Mouse (Mus musculus) forebrain, embryonic 15.5 days (tissue): ENCODE measurements around the gene Ndst2. TPM values are rescaled to one million over a fixed set of nuclear protein-coding genes. Genes with fewer than 3 reads are reported as not detected.

Experiments
- ATAC-seq: fragments of 200-750 bp; cut with Nextera tagmentation; replicated peaks from 2 replicates; pipeline ENCODE4 v1.8.0; 2017; ENCODE audit warnings: mild to moderate bottlenecking, moderate TSS enrichment, moderate library complexity
- H3K27ac ChIP-seq: fragments of 300-500 bp; sonication (generic); replicated peaks from 2 replicates; pipeline ENCODE4 v1.5.1; 2015; ENCODE audit warnings: mild to moderate bottlenecking, inconsistent platforms
- H3K27me3 ChIP-seq: fragments of 300-500 bp; sonication (generic); 2 replicates; pipeline ENCODE4 v1.6.1; 2015; ENCODE audit warnings: inconsistent platforms
- H3K36me3 ChIP-seq: fragments of 300-500 bp; sonication (generic); 2 replicates; pipeline ENCODE4 v1.6.1; 2015; ENCODE audit warnings: mild to moderate bottlenecking, inconsistent platforms
- H3K4me1 ChIP-seq: fragments of 300-500 bp; sonication (generic); 2 replicates; pipeline ENCODE4 v1.6.1; 2015; ENCODE audit warnings: inconsistent platforms
- H3K4me2 ChIP-seq: fragments of 300-500 bp; sonication (generic); replicated peaks from 2 replicates; pipeline ENCODE4 v1.6.1; 2015; ENCODE audit warnings: mild to moderate bottlenecking, inconsistent platforms
- H3K4me3 ChIP-seq: fragments of 300-500 bp; sonication (generic); 2 replicates; pipeline ENCODE4 v1.5.1; 2015; ENCODE audit warnings: mild to moderate bottlenecking, inconsistent platforms
- H3K9ac ChIP-seq: fragments of 300-500 bp; sonication (generic); replicated peaks from 2 replicates; pipeline ENCODE4 v1.6.1; 2015; ENCODE audit warnings: mild to moderate bottlenecking, inconsistent platforms
- H3K9me3 ChIP-seq: fragments of 300-500 bp; sonication (generic); 2 replicates; pipeline ENCODE4 v1.6.1; 2016; ENCODE audit warnings: inconsistent platforms
- WGBS: fragments of 180-500 bp; shearing (Covaris S2); methylation state at CpG from one replicate; pipeline ENCODE4 v1.1.7; 2015; ENCODE audit warnings: mixed read lengths; 5-methylcytosine and 5-hydroxymethylcytosine counted together
- polyA plus RNA-seq: library from polyadenylated mRNA; unstranded; fragments of >200 nt; fragmentation: Nextera tagmentation; extraction: Ambion mirVana; gene quantifications from 2 replicates; pipeline ENCODE4 v1.2.1, GENCODE M21; 2015

The Ndst2 gene
- polyA plus RNA-seq, 1 experiment from 2014 or later = 15.7 TPM

DNA sequence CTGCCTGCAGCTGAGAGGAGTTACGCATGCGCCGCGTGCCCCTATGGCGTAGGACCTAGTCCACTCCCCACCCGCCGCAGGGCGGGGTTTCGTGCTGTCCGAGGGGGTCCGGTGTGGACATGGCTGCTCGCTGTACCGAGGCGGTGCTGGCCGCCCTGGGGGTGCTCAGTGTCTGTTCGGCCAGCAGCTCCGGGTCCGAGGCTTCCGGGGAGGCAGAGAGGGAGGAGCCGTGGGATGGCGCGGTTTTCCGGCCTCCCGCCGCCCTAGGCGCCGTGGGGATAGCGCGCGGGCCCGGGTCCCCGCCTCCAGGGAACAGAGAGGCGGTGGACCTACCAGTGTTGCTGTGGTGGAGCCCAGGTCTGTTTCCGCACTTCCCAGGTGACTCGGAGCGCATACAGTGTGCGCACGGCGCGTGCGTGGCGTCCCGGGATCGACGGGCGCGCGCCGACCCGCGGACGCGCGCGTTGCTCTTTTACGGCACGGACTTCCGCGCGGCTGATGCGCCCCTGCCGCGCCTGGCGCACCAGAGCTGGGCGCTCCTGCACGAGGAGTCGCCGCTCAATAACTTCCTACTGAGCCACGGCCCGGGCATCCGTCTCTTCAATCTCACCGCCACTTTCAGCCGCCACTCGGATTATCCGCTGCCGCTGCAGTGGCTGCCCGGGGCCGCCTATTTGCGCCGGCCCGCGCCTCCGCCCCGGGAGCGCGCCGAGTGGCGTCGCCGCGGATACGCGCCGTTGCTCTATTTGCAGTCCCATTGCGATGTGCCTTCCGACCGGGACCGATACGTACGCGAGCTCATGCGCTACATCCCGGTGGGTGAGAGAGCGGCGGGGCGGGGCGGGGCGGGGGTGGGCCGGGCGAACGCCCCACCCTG lies 39.2 kb downstream of the Ndst2 start, which contains the start of gene Fut11:
TSS of gene Fut11 (plus strand) at position 85 of the 877 bp plus-strand sequence.
- Histone ChIP-seq H3K4me3 (peak within 1 kb of the TSS; percentile 86), H3K27ac (peak within 1 kb of the TSS; percentile 98), H3K27me3 (no peaks in the 10 kb centered on the region), H3K4me2 (peak within 1 kb of the TSS; percentile 76), H3K9ac (peak within 1 kb of the TSS; percentile 92), H3K36me3 (peaks cover 47% of the 10 kb centered on the region), H3K9me3 (no peaks in the 10 kb centered on the region), H3K4me1 (peaks cover 53% of the 10 kb centered on the region)
- under 1% methylated on average over 111 of the region's 111 CpGs for WGBS
- ATAC-seq = peak; percentile 92

DNA sequence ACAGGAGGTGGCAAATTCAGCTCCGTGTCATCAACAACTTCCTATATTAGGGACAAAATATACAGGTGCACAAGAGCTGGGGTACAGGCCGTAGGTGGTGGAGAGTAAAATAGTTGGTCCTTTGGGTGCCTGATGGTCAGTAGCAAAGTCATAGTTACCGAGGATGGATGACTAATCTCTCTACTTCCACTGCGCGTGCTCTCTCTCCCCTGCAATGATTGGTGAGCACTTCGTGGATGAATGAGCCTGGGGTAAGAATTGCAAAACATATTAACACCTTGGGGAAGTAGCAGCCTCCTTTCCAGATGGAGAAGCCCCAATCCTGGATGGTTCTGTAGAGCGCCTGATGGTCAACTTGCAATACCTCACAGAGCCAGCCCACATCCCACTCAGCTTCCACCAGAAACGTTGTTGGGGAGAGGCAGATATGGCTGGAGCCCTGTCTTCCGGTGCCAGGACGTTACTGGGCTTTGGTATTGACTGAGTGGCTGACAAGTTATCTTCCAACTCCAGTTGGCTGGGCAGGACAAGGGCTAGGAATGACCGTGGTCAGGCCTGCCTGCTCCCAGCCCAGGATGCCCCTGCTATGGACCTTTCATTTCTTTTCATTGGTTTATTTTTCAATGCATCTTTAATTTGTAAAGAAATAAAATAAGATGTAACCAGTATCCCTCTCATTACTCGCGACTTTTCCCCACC lies 40.0 kb downstream of the Ndst2 start:
- WGBS = 49% methylated on average over 13 of the region's 13 CpGs
- no peaks in the 10 kb centered on the region for H3K27me3 ChIP-seq
- H3K4me1 ChIP-seq = peaks cover 46% of the 10 kb centered on the region
- peak overlapping the region; percentile 98 for H3K27ac ChIP-seq
- peak; percentile 11 for ATAC-seq
- H3K9ac ChIP-seq = peak overlapping the region; percentile 92
- peaks cover 52% of the 10 kb centered on the region for H3K36me3 ChIP-seq
- no peaks in the 10 kb centered on the region for H3K9me3 ChIP-seq
- H3K4me3 ChIP-seq = peak overlapping the region; percentile 86
- peak overlapping the region; percentile 76 for H3K4me2 ChIP-seq

DNA sequence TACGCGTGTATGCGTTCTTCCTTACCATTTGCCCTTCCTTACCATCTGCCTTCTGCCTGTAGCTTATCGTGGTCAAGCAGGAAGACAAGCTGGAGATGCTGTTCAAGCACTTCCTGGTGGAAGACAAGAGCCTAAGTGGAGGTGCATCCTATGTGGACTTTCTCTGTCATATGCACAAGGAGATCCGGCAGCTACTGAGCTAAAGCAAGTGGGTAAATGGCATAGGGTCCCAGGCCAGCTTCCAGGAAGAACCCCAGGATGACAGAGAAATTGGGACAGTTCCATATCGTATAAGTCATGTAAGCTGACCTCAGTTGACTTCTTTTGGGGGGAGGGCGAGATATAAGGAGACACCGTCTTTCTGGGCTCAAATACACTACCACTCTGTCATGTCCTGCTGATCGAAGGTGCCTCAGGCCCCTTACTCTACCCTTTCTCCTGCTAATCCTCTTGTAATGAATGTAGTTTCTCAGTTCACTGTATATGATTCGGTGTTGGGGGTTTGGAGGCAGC lies 40.7 kb downstream of the Ndst2 start:
- Histone ChIP-seq H3K4me2 (no peak overlapping the region), H3K9me3 (no peaks in the 10 kb centered on the region), H3K27me3 (no peaks in the 10 kb centered on the region), H3K9ac (no peak overlapping the region), H3K4me3 (no peak overlapping the region), H3K27ac (no peak overlapping the region), H3K4me1 (peaks cover 39% of the 10 kb centered on the region), H3K36me3 (peaks cover 59% of the 10 kb centered on the region)
- no peak for ATAC-seq
- WGBS = 92% methylated on average over 10 of the region's 10 CpGs

DNA sequence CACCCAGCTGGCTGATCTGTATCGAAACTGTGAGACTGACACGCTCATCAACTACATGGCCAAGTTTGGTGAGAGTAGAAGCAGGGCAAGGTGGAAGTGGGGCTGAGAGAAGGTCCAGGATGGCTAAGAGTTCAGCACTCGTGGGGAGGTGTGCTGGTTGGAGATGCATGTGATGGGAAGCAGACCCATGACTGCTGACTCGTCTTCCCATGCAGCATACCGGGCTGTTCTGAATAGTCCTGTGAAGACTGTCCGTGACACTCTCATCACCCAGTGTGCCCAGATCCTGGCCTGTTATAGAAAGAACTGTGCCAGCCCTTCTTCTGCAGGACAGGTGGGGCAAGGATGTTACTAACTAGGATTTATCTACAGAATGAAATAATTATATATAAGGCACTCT lies 42.6 kb downstream of the Ndst2 start:
- H3K9me3 ChIP-seq = no peaks in the 10 kb centered on the region
- peaks cover 75% of the 10 kb centered on the region for H3K36me3 ChIP-seq
- no peak overlapping the region for H3K9ac ChIP-seq
- peaks cover 20% of the 10 kb centered on the region for H3K4me1 ChIP-seq
- WGBS = 94% methylated on average over 6 of the region's 6 CpGs
- H3K27me3 ChIP-seq = no peaks in the 10 kb centered on the region
- no peak overlapping the region for H3K4me2 ChIP-seq
- no peak for ATAC-seq
- H3K4me3 ChIP-seq = no peak overlapping the region
- no peak overlapping the region for H3K27ac ChIP-seq

DNA sequence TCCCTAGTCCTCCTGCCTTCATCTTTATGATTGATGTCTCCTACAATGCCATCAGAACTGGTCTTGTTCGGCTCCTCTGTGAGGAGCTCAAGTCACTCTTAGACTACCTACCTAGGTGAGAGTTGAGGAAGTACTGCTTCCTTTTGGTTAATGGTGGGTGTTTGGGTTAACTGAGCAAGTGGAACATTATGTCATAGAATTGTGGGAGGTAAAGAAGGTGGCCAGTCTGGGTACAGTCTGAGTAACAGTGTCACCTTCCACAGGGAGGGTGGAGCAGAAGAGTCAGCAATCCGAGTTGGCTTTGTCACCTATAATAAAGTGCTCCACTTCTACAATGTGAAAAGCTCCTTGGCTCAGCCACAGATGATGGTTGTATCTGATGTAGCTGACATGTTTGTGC lies 45.4 kb downstream of the Ndst2 start:
- H3K36me3 ChIP-seq = peaks cover 97% of the 10 kb centered on the region
- H3K27ac ChIP-seq = no peak overlapping the region
- H3K9me3 ChIP-seq = no peaks in the 10 kb centered on the region
- no peaks in the 10 kb centered on the region for H3K27me3 ChIP-seq
- no peak overlapping the region for H3K4me3 ChIP-seq
- WGBS = 95% methylated on average over 2 of the region's 2 CpGs
- no peak overlapping the region for H3K9ac ChIP-seq
- no peak overlapping the region for H3K4me2 ChIP-seq
- no peaks in the 10 kb centered on the region; the same call in 1 of the 2 replicates for H3K4me1 ChIP-seq
- ATAC-seq = no peak

DNA sequence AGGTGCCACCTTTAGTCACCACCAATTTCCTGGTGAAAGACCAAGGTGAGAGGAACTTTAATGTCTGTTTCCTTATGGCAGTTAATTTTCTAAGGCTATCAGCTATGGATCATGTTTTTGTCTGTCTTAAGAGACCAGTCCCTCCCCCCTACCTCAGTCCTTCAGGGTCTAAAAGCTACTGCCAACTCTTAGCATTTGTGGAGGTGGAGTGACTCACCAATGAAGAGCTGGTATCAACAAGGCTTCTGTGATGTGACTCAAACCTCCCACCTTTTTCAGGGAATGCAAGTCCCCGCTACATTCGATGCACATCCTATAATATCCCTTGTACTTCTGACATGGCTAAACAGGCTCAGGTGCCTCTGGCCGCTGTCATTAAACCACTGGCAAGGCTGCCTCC lies 47.8 kb downstream of the Ndst2 start:
- H3K4me3 ChIP-seq = no peak overlapping the region
- no peak overlapping the region for H3K9ac ChIP-seq
- 96% methylated on average over 3 of the region's 3 CpGs for WGBS
- H3K27me3 ChIP-seq = no peaks in the 10 kb centered on the region
- H3K36me3 ChIP-seq = peaks cover 98% of the 10 kb centered on the region
- no peaks in the 10 kb centered on the region for H3K9me3 ChIP-seq
- no peaks in the 10 kb centered on the region for H3K4me1 ChIP-seq
- no peak overlapping the region for H3K27ac ChIP-seq
- H3K4me2 ChIP-seq = no peak overlapping the region
- no peak for ATAC-seq

DNA sequence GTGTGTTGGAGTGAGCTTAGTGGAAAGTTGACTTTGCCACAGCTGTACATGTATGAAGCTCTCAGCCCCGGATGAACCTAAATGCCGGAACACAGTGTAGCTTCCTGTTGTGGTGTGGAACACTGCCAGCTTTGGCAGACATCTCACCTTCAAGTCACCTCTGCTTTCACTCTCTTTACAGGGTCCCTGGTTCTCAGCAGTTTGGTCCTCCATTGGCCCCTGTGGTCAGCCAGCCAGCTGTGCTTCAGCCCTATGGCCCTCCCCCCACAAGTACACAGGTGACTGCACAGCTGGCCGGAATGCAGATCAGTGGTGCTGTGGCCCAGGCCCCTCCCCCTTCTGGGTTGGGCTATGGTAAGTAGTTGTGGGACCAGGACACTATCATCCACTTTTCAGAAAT lies 51.9 kb downstream of the Ndst2 start:
- H3K9me3 ChIP-seq = no peaks in the 10 kb centered on the region
- no peaks in the 10 kb centered on the region for H3K4me1 ChIP-seq
- no peak overlapping the region for H3K9ac ChIP-seq
- ATAC-seq = no peak
- H3K4me3 ChIP-seq = no peak overlapping the region
- 78% methylated on average over 3 of the region's 3 CpGs for WGBS
- no peak overlapping the region for H3K27ac ChIP-seq
- no peaks in the 10 kb centered on the region for H3K27me3 ChIP-seq
- peaks cover 99% of the 10 kb centered on the region for H3K36me3 ChIP-seq
- no peak overlapping the region for H3K4me2 ChIP-seq

DNA sequence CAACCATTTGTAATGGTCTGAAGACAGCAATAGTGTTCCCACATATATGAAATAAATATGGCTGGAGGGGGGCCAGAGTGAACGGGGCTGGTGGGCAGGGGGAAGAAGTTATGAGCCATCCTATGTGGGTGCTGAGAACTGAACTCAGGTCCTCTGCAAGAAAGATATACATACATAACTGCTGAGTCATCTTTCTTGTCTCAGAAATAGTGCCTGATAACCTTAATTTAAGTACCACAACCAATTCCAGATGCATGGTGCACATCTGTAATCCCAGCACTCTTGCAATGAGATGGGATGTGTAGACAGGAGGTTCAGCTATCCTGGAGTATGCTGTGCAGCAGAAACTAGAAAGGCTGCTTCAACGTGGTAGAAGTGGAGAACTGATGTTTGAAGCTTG lies 52.6 kb downstream of the Ndst2 start:
- Histone ChIP-seq H3K4me1 (no peaks in the 10 kb centered on the region), H3K36me3 (peaks cover 98% of the 10 kb centered on the region), H3K27ac (no peak overlapping the region), H3K9ac (no peak overlapping the region), H3K4me2 (no peak overlapping the region), H3K9me3 (no peaks in the 10 kb centered on the region), H3K27me3 (no peaks in the 10 kb centered on the region), H3K4me3 (no peak overlapping the region)
- ATAC-seq = no peak
- 93% methylated on average over 2 of the region's 2 CpGs for WGBS

DNA sequence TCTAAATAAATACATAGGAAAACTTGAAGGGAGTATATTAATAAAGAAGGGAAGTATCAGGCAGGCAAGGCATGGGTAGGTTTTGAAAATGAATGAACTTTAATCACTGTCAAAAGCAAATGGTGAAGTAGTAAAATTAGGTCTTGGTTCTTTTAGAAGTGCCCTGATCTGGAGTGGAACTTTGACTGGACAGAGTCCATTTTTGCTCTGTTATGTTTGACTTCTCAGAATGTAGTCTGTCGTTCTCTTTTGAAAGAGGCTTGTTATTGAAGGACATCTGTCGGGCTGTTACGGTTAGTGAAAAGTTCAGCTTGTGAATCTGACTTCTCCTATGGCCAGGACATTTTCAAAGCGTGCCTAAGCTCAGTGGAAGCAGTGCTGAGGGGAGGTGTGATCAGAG lies 56.5 kb downstream of the Ndst2 start:
- WGBS = 90% methylated on average over 4 of the region's 4 CpGs
- no peak overlapping the region for H3K27ac ChIP-seq
- no peak overlapping the region for H3K4me2 ChIP-seq
- H3K9me3 ChIP-seq = no peaks in the 10 kb centered on the region
- ATAC-seq = no peak
- H3K27me3 ChIP-seq = no peaks in the 10 kb centered on the region
- peaks cover 20% of the 10 kb centered on the region for H3K4me1 ChIP-seq
- H3K9ac ChIP-seq = no peak overlapping the region
- no peak overlapping the region for H3K4me3 ChIP-seq
- H3K36me3 ChIP-seq = peaks cover 69% of the 10 kb centered on the region

DNA sequence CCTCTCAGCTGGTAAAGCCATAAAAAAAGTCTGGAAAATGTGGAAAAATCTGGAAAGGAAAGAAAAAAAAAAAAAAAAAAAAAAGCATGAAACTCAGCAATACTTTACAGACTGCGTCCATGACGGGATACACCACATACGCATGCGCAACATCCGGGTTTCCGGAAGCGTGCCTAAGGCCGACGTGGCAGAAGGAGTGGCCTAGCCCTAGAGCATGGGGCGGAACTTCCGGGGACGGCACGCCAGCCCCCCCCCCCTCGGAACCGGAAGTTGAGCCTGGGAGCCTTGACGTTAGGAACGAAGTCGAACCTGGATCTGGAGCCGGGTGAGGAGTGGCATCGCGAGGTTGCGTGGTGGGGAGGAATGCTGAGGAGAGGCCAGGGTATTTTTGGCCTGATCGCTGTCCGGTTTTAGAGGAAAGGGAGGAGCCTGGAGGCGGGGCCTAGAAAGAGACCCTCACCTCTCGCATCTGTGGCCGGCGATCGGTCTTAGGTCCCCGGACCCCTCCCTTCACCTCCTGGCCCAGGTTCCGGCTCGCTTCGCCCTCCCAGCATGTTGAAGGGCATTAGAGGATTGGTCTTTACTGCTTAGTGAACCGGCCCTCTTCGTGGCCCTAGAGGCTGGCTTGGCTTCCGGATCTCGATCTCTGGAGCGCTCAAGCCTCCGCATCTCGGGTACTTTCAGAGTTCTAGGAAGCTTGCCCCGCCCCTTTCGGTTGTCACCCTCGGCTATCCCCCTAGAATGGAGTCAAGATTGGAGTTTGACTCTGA lies 60.1 kb downstream of the Ndst2 start, which contains the start of gene Sec24c:
TSS of gene Sec24c (plus strand) at position 245 of the 770 bp plus-strand sequence.
- Histone ChIP-seq H3K4me3 (peak within 1 kb of the TSS; percentile 85), H3K27me3 (no peaks in the 10 kb centered on the region; the same call in 1 of the 2 replicates), H3K4me1 (peaks cover 20% of the 10 kb centered on the region), H3K9ac (peak within 1 kb of the TSS; percentile 80), H3K36me3 (peaks cover 32% of the 10 kb centered on the region), H3K4me2 (peak within 1 kb of the TSS; percentile 83), H3K27ac (peak within 1 kb of the TSS; percentile 83), H3K9me3 (no peaks in the 10 kb centered on the region)
- ATAC-seq = peak; percentile 96
- 3% methylated on average over 43 of the region's 43 CpGs for WGBS

DNA sequence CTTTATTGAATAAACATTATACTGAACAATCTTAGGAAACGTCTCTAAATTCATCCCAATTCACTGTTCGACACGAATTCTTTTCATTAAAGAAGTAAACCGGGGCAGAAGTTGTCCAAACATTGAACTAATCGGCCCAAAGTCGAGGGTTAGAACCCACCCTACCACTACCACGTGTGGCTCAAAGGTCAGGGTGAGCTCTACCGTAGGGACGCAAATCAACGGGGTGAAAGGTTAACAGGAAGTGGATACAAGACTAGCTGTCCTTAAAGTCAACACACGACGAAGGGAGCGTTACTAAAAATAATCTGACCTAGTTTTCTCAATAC lies 60.7 kb downstream of the Ndst2 start:
- no peaks in the 10 kb centered on the region; the same call in 1 of the 2 replicates for H3K27me3 ChIP-seq
- 12% methylated on average over 13 of the region's 13 CpGs for WGBS
- H3K27ac ChIP-seq = peak overlapping the region; percentile 83
- H3K4me1 ChIP-seq = peaks cover 20% of the 10 kb centered on the region
- H3K9ac ChIP-seq = peak overlapping the region; percentile 38
- peak overlapping the region; percentile 83 for H3K4me2 ChIP-seq
- H3K9me3 ChIP-seq = no peaks in the 10 kb centered on the region
- peaks cover 27% of the 10 kb centered on the region for H3K36me3 ChIP-seq
- peak overlapping the region; percentile 85 for H3K4me3 ChIP-seq
- ATAC-seq = peak; percentile 72
